Mouse (Mus musculus): Measurements from ENCODE around the gene Dcps. TPM values are rescaled to one million over a fixed set of nuclear protein-coding genes. Genes with fewer than 3 reads are reported as not detected.

Dcps gene
- polyA plus RNA-seq, 1 experiment from 2014 or later: 94.8 TPM

- no peak for ATAC-seq
- 81% methylated on average over 4 of the region's 4 CpGs for WGBS
- no peaks in the 10 kb centered on the region for H3K36me3 ChIP-seq (ENCODE audit: control insufficient read depth, insufficient read depth, low read length)
- no peaks in the 10 kb centered on the region for H3K27me3 ChIP-seq (replicated peaks; ENCODE audit: control insufficient read depth, insufficient read depth, low read length)
- no peak overlapping the region for H3K4me3 ChIP-seq (ENCODE audit: low read depth, low read length)
- no peak overlapping the region for H3K27ac ChIP-seq (ENCODE audit: low read depth, low read length)
- no peaks in the 10 kb centered on the region for H3K9me3 ChIP-seq (replicated peaks; ENCODE audit: control insufficient read depth, low read length)
- no peak overlapping the region for H3K4me2 ChIP-seq (ENCODE audit: low read length)
- H3K9ac ChIP-seq (ENCODE audit: low read length): no peak overlapping the region
- DNase-seq (ENCODE audit: low spot score): no peak
- H3K4me1 ChIP-seq (ENCODE audit: control insufficient read depth, insufficient read depth, low read length): peaks cover 9% of the 10 kb centered on the region
Measured at GRCm38 (mm10) chr9:35104711-35105110, 71.2 kb downstream of the Dcps start.

DNA sequence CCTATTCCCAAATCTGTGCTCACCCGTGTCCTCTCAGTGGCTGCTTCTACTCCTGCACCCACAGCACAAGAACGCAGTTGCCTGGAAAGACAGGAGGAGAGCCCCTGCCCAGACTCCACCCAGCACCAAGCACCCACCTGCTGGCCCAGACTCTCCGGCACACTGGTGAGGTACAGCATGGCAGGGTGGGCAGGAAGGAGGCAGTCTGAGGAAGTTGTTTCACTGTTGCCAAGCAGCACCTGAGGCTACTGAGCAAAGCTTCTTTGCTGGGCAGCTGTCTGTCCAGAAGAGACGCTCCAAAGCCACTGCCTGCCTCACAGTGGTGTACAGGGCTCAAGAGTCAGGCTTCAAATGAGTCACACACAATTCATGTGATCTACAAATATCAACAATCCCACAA is 77.1 kb downstream of the Dcps start:
- Histone ChIP-seq H3K27me3 (replicated peaks; ENCODE audit: control insufficient read depth, insufficient read depth, low read length) (no peaks in the 10 kb centered on the region), H3K9me3 (replicated peaks; ENCODE audit: control insufficient read depth, low read length) (no peaks in the 10 kb centered on the region), H3K4me3 (ENCODE audit: low read depth, low read length) (no peak overlapping the region), H3K36me3 (ENCODE audit: control insufficient read depth, insufficient read depth, low read length) (no peaks in the 10 kb centered on the region), H3K4me2 (ENCODE audit: low read length) (no peak overlapping the region), H3K4me1 (ENCODE audit: control insufficient read depth, insufficient read depth, low read length) (no peaks in the 10 kb centered on the region), H3K9ac (ENCODE audit: low read length) (no peak overlapping the region), H3K27ac (ENCODE audit: low read depth, low read length) (no peak overlapping the region)
- DNase-seq (ENCODE audit: low spot score) (no peak), ATAC-seq (no peak)
- WGBS: 89% methylated on average over 4 of the region's 4 CpGs

GRCm38 (mm10) chr9:35097901-35098300 is 78.0 kb downstream of the Dcps start:
- Histone ChIP-seq H3K36me3 (ENCODE audit: control insufficient read depth, insufficient read depth, low read length) (no peaks in the 10 kb centered on the region), H3K4me3 (ENCODE audit: low read depth, low read length) (no peak overlapping the region), H3K9ac (ENCODE audit: low read length) (no peak overlapping the region), H3K4me1 (ENCODE audit: control insufficient read depth, insufficient read depth, low read length) (no peaks in the 10 kb centered on the region), H3K9me3 (replicated peaks; ENCODE audit: control insufficient read depth, low read length) (no peaks in the 10 kb centered on the region), H3K27ac (ENCODE audit: low read depth, low read length) (no peak overlapping the region), H3K27me3 (replicated peaks; ENCODE audit: control insufficient read depth, insufficient read depth, low read length) (no peaks in the 10 kb centered on the region), H3K4me2 (ENCODE audit: low read length) (no peak overlapping the region)
- ATAC-seq: no peak
- 89% methylated on average over 4 of the region's 4 CpGs for WGBS
- no peak for DNase-seq (ENCODE audit: low spot score)

GRCm38 (mm10) chr9:35095726-35096125 is 80.1 kb downstream of the Dcps start:
- Histone ChIP-seq H3K4me2 (ENCODE audit: low read length) (no peak overlapping the region), H3K4me1 (ENCODE audit: control insufficient read depth, insufficient read depth, low read length) (no peaks in the 10 kb centered on the region), H3K9me3 (replicated peaks; ENCODE audit: control insufficient read depth, low read length) (no peaks in the 10 kb centered on the region), H3K27me3 (replicated peaks; ENCODE audit: control insufficient read depth, insufficient read depth, low read length) (no peaks in the 10 kb centered on the region), H3K4me3 (ENCODE audit: low read depth, low read length) (no peak overlapping the region), H3K27ac (ENCODE audit: low read depth, low read length) (no peak overlapping the region), H3K36me3 (ENCODE audit: control insufficient read depth, insufficient read depth, low read length) (no peaks in the 10 kb centered on the region), H3K9ac (ENCODE audit: low read length) (no peak overlapping the region)
- WGBS: 90% methylated on average over 1 of the region's 1 CpGs
- no peak for DNase-seq (ENCODE audit: low spot score)
- ATAC-seq: no peak

GRCm38 (mm10) chr9:35093350-35093749 is 82.5 kb downstream of the Dcps start:
- Histone ChIP-seq H3K36me3 (ENCODE audit: control insufficient read depth, insufficient read depth, low read length) (no peaks in the 10 kb centered on the region), H3K9ac (ENCODE audit: low read length) (no peak overlapping the region), H3K4me1 (ENCODE audit: control insufficient read depth, insufficient read depth, low read length) (no peaks in the 10 kb centered on the region), H3K4me3 (ENCODE audit: low read depth, low read length) (no peak overlapping the region), H3K27me3 (replicated peaks; ENCODE audit: control insufficient read depth, insufficient read depth, low read length) (no peaks in the 10 kb centered on the region), H3K4me2 (ENCODE audit: low read length) (no peak overlapping the region), H3K27ac (ENCODE audit: low read depth, low read length) (no peak overlapping the region), H3K9me3 (replicated peaks; ENCODE audit: control insufficient read depth, low read length) (no peaks in the 10 kb centered on the region)
- no peak for DNase-seq (ENCODE audit: low spot score)
- ATAC-seq: no peak
- 92% methylated on average over 3 of the region's 3 CpGs for WGBS

DNA sequence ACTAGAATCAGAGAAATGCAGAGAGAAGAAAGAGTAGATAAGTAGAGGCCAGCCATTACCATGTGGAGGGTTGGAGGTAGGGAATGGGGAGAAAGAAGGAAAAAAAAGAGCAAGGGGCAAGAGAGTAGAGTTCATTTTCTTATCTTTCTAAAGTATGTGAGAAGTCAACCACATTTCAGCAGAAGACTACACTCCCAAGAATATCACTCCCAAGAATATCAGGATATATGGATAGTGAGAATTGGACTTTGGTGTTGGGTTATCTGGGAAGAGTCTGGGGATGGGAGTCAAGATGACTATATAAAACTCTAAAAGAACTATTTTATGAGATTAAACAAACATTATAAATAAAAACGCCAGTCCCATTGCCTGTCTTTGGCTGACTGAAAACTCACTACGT is 83.0 kb downstream of the Dcps start:
- WGBS: 95% methylated on average over 2 of the region's 2 CpGs
- DNase-seq (ENCODE audit: low spot score): no peak

More for the DNA sequence above, 83.0 kb downstream of the Dcps start:
- no peak overlapping the region for H3K27ac ChIP-seq (ENCODE audit: low read depth, low read length)
- H3K4me2 ChIP-seq (ENCODE audit: low read length): no peak overlapping the region
- no peaks in the 10 kb centered on the region for H3K4me1 ChIP-seq (ENCODE audit: control insufficient read depth, insufficient read depth, low read length)
- no peak overlapping the region for H3K9ac ChIP-seq (ENCODE audit: low read length)
- H3K4me3 ChIP-seq (ENCODE audit: low read depth, low read length): no peak overlapping the region
- H3K27me3 ChIP-seq (replicated peaks; ENCODE audit: control insufficient read depth, insufficient read depth, low read length): no peaks in the 10 kb centered on the region
- no peak for ATAC-seq
- H3K36me3 ChIP-seq (ENCODE audit: control insufficient read depth, insufficient read depth, low read length): no peaks in the 10 kb centered on the region
- H3K9me3 ChIP-seq (replicated peaks; ENCODE audit: control insufficient read depth, low read length): no peaks in the 10 kb centered on the region

Other genes starting within 250 kb of the Dcps start
- 10.1 and 12.3 TPM in 2 replicates for gene St3gal4, start 56.8 kb downstream of the Dcps start, polyA plus RNA-seq (2014; fragmentation: Nextera tagmentation; extraction: Ambion mirVana)
- gene Srpr, start 24.1 kb upstream of the Dcps start, polyA plus RNA-seq (2014; fragmentation: Nextera tagmentation; extraction: Ambion mirVana): 55.1 and 59.0 TPM in 2 replicates
- gene Tirap, start 24.2 kb upstream of the Dcps start, polyA plus RNA-seq (2014; fragmentation: Nextera tagmentation; extraction: Ambion mirVana): 3.5 and 3.7 TPM in 2 replicates
- 24.9 and 27.8 TPM in 2 replicates for gene Foxred1, start 35.0 kb upstream of the Dcps start, polyA plus RNA-seq (2014; fragmentation: Nextera tagmentation; extraction: Ambion mirVana)
- gene Fam118b, start 91.7 kb upstream of the Dcps start, polyA plus RNA-seq (2014; fragmentation: Nextera tagmentation; extraction: Ambion mirVana): 94.5 and 95.0 TPM in 2 replicates
- gene Rpusd4, start 91.8 kb upstream of the Dcps start, polyA plus RNA-seq (2014; fragmentation: Nextera tagmentation; extraction: Ambion mirVana): 23.1 and 24.9 TPM in 2 replicates
- 10.5 and 11.0 TPM in 2 replicates for gene Cdon, start 245.1 kb upstream of the Dcps start, polyA plus RNA-seq (2014; fragmentation: Nextera tagmentation; extraction: Ambion mirVana)